Mouse (Mus musculus) urinary bladder, postnatal 0 days (tissue): ENCODE results near the gene Ghrhr. TPM values are rescaled to one million over a fixed set of nuclear protein-coding genes. Genes with fewer than 3 reads are reported as not detected.

Experiments used
- polyA plus RNA-seq: library from polyadenylated mRNA; unstranded; fragments of >200 nt; fragmentation: Nextera tagmentation; extraction: Ambion mirVana; gene quantifications from 2 replicates; pipeline ENCODE4 v1.2.1, GENCODE M21; 2015

The Ghrhr gene
- not detected in 2 replicates for polyA plus RNA-seq

DNA sequence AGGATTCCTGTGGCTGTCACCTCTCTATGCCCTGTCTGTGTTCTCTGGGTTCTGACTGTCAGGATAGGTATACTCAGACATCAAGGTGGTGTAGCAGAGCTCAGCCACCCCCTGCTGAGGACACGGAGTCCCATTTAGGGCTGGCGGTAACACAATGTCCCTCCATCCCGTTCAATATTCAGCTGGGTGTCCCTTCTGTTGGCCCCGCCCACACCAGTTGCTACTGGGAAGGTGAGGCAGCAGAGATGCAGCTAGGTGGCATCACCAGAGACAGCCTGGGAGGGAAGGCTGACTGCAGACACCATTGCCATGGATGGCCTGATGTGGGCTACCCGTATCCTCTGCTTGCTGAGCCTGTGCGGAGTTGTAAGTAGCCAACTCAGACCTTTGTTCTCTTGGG is at the start of gene Ghrhr:
Gene Ghrhr (plus strand): TSS at position 220 of the 400 bp plus-strand sequence.

DNA sequence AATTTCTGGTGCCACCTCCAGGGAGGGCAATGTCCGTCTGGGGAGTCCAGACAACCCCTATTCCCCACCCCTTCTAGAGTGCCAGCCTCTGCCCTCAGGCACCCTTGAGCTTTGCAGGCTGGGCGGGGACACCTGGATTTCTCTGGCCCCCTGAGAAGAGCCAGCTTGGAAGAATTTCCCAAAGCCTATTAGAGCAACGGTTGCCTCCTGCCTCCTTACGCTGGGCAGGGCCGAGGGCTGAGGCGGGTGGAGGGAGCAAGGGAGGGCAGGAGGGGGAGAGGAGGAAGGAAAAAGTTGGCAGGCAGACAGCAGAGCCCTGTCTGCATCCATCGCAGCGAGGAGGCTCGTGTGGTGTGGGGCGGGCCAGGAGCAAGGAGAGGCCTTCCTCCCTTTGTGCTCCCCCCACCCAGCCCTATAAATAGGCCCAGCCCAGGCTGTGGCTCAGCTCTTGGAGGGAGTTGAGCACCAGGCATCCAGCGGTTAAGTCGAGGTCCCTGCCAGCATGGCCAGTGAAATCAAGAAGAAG is 40.0 kb upstream of the Ghrhr start, which contains the start of gene Aqp1:
Gene Aqp1 (plus strand): TSS at position 444 of the 526 bp plus-strand sequence.

Other genes starting within 250 kb of the Ghrhr start
- gene Crhr2, start 243.3 kb upstream of the Ghrhr start, polyA plus RNA-seq = 0.11 and 0.16 TPM in 2 replicates
- 0.85 and 2.1 TPM in 2 replicates for gene Inmt, start 201.3 kb upstream of the Ghrhr start, polyA plus RNA-seq
- 3.8 and 5.2 TPM in 2 replicates for gene Mindy4, start 172.9 kb upstream of the Ghrhr start, polyA plus RNA-seq
- gene Aqp1, start 39.9 kb upstream of the Ghrhr start, polyA plus RNA-seq = 293 and 299 TPM in 2 replicates
- gene Adcyap1r1, start 75.7 kb downstream of the Ghrhr start, polyA plus RNA-seq = 2.3 and 2.8 TPM in 2 replicates